Mouse (Mus musculus) lung, adult 2 months (tissue): ENCODE results near the gene Zfp217.

Experiments
- CTCF ChIP-seq: fragments of 200-500 bp; IDR thresholded peaks from 2 replicates; pipeline ENCODE4 v1.5.1; 2011; ENCODE audit warnings: mild to moderate bottlenecking, low read length, control low read depth; ENCODE audit not compliant: insufficient read depth
- POLR2A ChIP-seq: fragments of 200-500 bp; IDR thresholded peaks from 2 replicates; pipeline ENCODE4 v1.6.1; 2011; ENCODE audit warnings: low read depth, mild to moderate bottlenecking, control low read depth, low read length, borderline replicate concordance; ENCODE audit errors: extremely low read depth

- TF ChIP-seq CTCF (no peak), POLR2A (no peak)
Measured at GRCm38 (mm10) chr2:170177323-170177722, 29.4 kb upstream of the Zfp217 start.
